Mouse (Mus musculus) midbrain, postnatal 0 days (tissue): ENCODE data around the gene Gm20388. TPM values are rescaled to one million over a fixed set of nuclear protein-coding genes. Genes with fewer than 3 reads are reported as not detected.

ENCODE experiments used
- ATAC-seq: fragments of 200-750 bp; cut with Nextera tagmentation; 2 replicates; pipeline ENCODE4 v1.8.0; 2017; ENCODE audit warnings: moderate number of reproducible peaks, mild to moderate bottlenecking, moderate TSS enrichment, moderate library complexity; ENCODE audit not compliant: low FRiP score
- DNase-seq: peaks from one replicate; pipeline ENCODE4 v3.0.0-alpha.2; 2015; ENCODE audit warnings: low spot score
- H3K27ac ChIP-seq: fragments of 300-500 bp; sonication (generic); 2 replicates; pipeline ENCODE4 v1.5.1; 2014; ENCODE audit warnings: low read depth, mild to moderate bottlenecking, low read length, mixed read lengths
- H3K27me3 ChIP-seq: fragments of 300-500 bp; sonication (generic); 2 replicates; pipeline ENCODE4 v1.6.1; 2014; ENCODE audit warnings: low read length, control low read depth, mixed read lengths; ENCODE audit not compliant: insufficient read depth
- H3K36me3 ChIP-seq: fragments of 300-500 bp; sonication (generic); 2 replicates; pipeline ENCODE4 v1.6.1; 2014; ENCODE audit warnings: low read length, control low read depth, mixed read lengths; ENCODE audit not compliant: insufficient read depth
- H3K4me1 ChIP-seq: fragments of 300-500 bp; sonication (generic); 2 replicates; pipeline ENCODE4 v1.6.1; 2014; ENCODE audit warnings: mild to moderate bottlenecking, control low read depth, antibody characterized with exemption, low read length, mixed read lengths; ENCODE audit not compliant: insufficient read depth
- H3K4me2 ChIP-seq: fragments of 300-500 bp; sonication (generic); 2 replicates; pipeline ENCODE4 v1.6.1; 2014; ENCODE audit warnings: low read depth, mild to moderate bottlenecking, low read length, mixed read lengths; ENCODE audit not compliant: poor library complexity, severe bottlenecking
- H3K4me3 ChIP-seq: fragments of 300-500 bp; sonication (generic); 2 replicates; pipeline ENCODE4 v1.5.1; 2014; ENCODE audit warnings: low read depth, mild to moderate bottlenecking, low read length, moderate library complexity
- H3K9ac ChIP-seq: fragments of 300-500 bp; sonication (generic); replicated peaks from 2 replicates; pipeline ENCODE4 v1.6.1; 2014; ENCODE audit warnings: mild to moderate bottlenecking, low read length, moderate library complexity, mixed read lengths; ENCODE audit not compliant: poor library complexity, severe bottlenecking
- H3K9me3 ChIP-seq: fragments of 300-500 bp; sonication (generic); 2 replicates; pipeline ENCODE4 v1.6.1; 2016; ENCODE audit warnings: low read length, control low read depth
- CTCF ChIP-seq: IDR thresholded peaks from 2 replicates; pipeline ENCODE4 v1.5.1; 2016; ENCODE audit warnings: antibody characterized with exemption, mild to moderate bottlenecking
- WGBS: fragments of 180-500 bp; shearing (Covaris S2); extraction: QIAGEN DNeasy Blood & Tissue Kit; methylation state at CpG from one replicate; pipeline ENCODE4 v1.1.7; 2014; 5-methylcytosine and 5-hydroxymethylcytosine counted together
- polyA plus RNA-seq: library from polyadenylated mRNA; unstranded; fragments of >200 nt; fragmentation: Nextera tagmentation; extraction: Ambion mirVana; gene quantifications from 2 replicates; pipeline ENCODE4 v1.2.1, GENCODE M21; 2015
- total RNA-seq: library from RNA; depleted of rRNA; stranded (reverse); fragments of >200 nt; gene quantifications from 2 replicates; pipeline ENCODE4 v1.2.3, GENCODE M21; 2014

The Gm20388 gene
- total and polyA plus RNA-seq, 2 experiments from 2014 or later: 74.2 TPM; not detected in 1

GRCm38 (mm10) chr8:122656056-122656999, 2745.7 kb downstream of the Gm20388 start:
- no peak overlapping the region for H3K27ac ChIP-seq
- 81% methylated on average over 13 of the region's 13 CpGs for WGBS
- DNase-seq: no peak
- H3K9ac ChIP-seq: no peak overlapping the region
- no peak overlapping the region for H3K4me3 ChIP-seq
- no peak overlapping the region for H3K4me2 ChIP-seq
- no peaks in the 10 kb centered on the region for H3K9me3 ChIP-seq
- H3K27me3 ChIP-seq: no peaks in the 10 kb centered on the region
- H3K36me3 ChIP-seq: peaks cover 4% of the 10 kb centered on the region
- no peak for ATAC-seq
- H3K4me1 ChIP-seq: no peaks in the 10 kb centered on the region
- no peak for TF ChIP-seq CTCF

DNA sequence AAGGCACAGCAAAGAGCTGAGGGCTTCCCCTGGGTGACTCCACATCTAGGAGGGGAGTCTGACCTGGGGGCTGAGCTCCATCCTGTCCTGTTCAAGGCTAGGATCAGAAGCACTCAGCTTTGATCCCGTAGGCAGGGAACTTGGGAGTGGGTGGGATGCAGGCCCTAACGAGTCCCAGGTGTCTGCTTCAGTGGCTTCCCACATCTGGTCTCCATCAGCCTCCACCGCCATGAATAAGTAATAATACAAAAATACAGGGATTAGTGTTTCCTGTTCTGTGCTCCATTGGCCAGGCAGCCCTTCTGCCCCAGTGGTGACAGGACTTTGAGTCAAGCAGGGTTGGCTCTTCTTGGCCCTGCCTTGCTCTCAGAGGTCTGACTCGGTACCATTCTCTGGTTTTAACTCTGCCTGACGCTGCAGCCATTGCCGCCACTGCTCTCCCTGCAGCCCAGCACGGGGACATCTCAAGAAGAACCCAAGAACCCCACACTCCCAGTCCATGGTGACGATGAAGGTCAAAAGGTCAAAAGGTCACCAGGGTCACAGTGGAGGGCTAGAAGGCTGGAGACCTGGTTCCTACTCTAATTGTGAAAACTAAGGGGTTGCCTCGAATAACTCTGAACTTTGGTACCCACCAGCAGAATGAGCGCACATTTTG, 2747.6 kb downstream of the Gm20388 start:
- no peaks in the 10 kb centered on the region; the same call in none of the 2 replicates for H3K36me3 ChIP-seq
- TF ChIP-seq CTCF: no peak
- WGBS: 69% methylated on average over 10 of the region's 10 CpGs

DNA sequence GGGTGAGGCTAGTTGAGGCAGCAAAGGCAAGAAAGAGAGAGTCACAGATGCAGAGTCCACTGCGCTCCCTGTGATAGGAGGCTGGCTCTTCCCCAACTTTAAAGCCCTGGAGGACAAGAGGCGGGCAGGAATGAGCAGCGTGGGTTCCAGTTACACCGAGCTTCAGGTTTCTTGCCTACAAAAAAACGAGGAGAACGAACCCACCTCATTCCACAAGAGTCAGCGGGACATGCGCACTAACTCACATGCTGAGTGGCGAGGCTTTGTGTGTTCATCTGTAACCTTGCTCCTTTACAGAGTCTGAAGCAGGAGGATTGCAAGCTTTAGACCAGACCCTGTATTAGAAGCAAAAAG, 2748.1 kb downstream of the Gm20388 start:
- H3K4me3 ChIP-seq: no peak overlapping the region
- H3K4me2 ChIP-seq: no peak overlapping the region
- 78% methylated on average over 9 of the region's 9 CpGs for WGBS
- DNase-seq (no peak), ATAC-seq (no peak)
- no peak overlapping the region for H3K9ac ChIP-seq
- no peaks in the 10 kb centered on the region for H3K9me3 ChIP-seq
- no peak overlapping the region for H3K27ac ChIP-seq
- TF ChIP-seq CTCF: no peak
- no peaks in the 10 kb centered on the region for H3K4me1 ChIP-seq
- H3K36me3 ChIP-seq: no peaks in the 10 kb centered on the region; the same call in none of the 2 replicates
- H3K27me3 ChIP-seq: no peaks in the 10 kb centered on the region

More for the DNA sequence above, 2747.6 kb downstream of the Gm20388 start:
- Histone ChIP-seq H3K4me2 (no peak overlapping the region), H3K27ac (no peak overlapping the region), H3K27me3 (no peaks in the 10 kb centered on the region), H3K9ac (no peak overlapping the region), H3K9me3 (no peaks in the 10 kb centered on the region), H3K4me1 (no peaks in the 10 kb centered on the region), H3K4me3 (no peak overlapping the region)
- DNase-seq (no peak), ATAC-seq (no peak)

DNA sequence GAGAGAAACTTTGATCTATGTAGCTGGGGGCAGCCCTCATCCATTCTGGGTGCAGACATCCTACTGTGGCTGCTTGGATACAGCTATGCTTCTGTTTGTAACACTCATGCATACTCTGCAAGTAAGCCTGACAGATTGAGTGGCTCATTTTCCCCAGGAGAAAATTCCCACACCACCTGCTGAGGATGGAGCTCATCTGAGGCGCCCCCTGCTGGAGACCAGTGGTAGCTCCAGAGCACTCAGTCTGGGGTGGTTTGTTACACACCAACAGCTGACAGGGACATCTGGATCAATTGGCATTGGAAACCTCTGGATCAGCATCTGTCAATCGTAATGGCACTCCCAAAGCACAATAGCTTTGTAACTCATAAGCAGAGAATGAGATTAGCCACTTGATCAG, 2749.4 kb downstream of the Gm20388 start:
- Histone ChIP-seq H3K4me3 (no peak overlapping the region), H3K4me1 (0 out of 2 replicates have a peak, but pooled peaks cover 2% of the 10 kb centered on the region), H3K27ac (no peak overlapping the region), H3K9me3 (no peaks in the 10 kb centered on the region), H3K36me3 (no peaks in the 10 kb centered on the region; the same call in none of the 2 replicates), H3K4me2 (no peak overlapping the region), H3K9ac (no peak overlapping the region), H3K27me3 (no peaks in the 10 kb centered on the region)
- peak; percentile 61 for TF ChIP-seq CTCF
- no peak for DNase-seq
- ATAC-seq: no peak
- 63% methylated on average over 2 of the region's 2 CpGs for WGBS

GRCm38 (mm10) chr8:122661138-122661537, 2750.5 kb downstream of the Gm20388 start:
- no peak overlapping the region for H3K4me3 ChIP-seq
- H3K27me3 ChIP-seq: no peaks in the 10 kb centered on the region
- H3K36me3 ChIP-seq: no peaks in the 10 kb centered on the region; the same call in none of the 2 replicates
- DNase-seq (peak; percentile 66), ATAC-seq (no peak)
- H3K4me2 ChIP-seq: no peak overlapping the region
- no peak overlapping the region for H3K9ac ChIP-seq
- no peak overlapping the region for H3K27ac ChIP-seq
- 48% methylated on average over 7 of the region's 7 CpGs for WGBS
- TF ChIP-seq CTCF: no peak
- H3K9me3 ChIP-seq: no peaks in the 10 kb centered on the region
- H3K4me1 ChIP-seq: 0 out of 2 replicates have a peak, but pooled peaks cover 2% of the 10 kb centered on the region

- no peaks in the 10 kb centered on the region; the same call in none of the 2 replicates for H3K36me3 ChIP-seq
- no peak for TF ChIP-seq CTCF
- no peak for DNase-seq
- H3K4me1 ChIP-seq: peaks cover 9% of the 10 kb centered on the region
- no peaks in the 10 kb centered on the region for H3K9me3 ChIP-seq
- ATAC-seq: no peak
- H3K4me3 ChIP-seq: no peak overlapping the region
- no peak overlapping the region for H3K9ac ChIP-seq
- H3K4me2 ChIP-seq: no peak overlapping the region
- WGBS: 83% methylated on average over 2 of the region's 2 CpGs
- no peaks in the 10 kb centered on the region for H3K27me3 ChIP-seq
- H3K27ac ChIP-seq: no peak overlapping the region
Measured at GRCm38 (mm10) chr8:122661894-122662293, 2751.3 kb downstream of the Gm20388 start.
